Mouse (Mus musculus) Patski (cell line): Measurements from ENCODE around the gene Scgb2b20. TPM values are rescaled to one million over a fixed set of nuclear protein-coding genes. Genes with fewer than 3 reads are reported as not detected.
"Not testable (repeated sequence)": the region's sequence is repeated elsewhere in the genome, so short reads cannot be mapped to it uniquely, and the experiment has no call there.

ENCODE experiments used
- ATAC-seq: fragments of 100-300 bp; one replicate; pipeline ENCODE4 v1.8.0; 2021
- CTCF ChIA-PET: fragments of 350-600 bp; sonication (Branson Sonifier 250); formaldehyde crosslinking; loops from one replicate; lab custom pipeline; 2022; ENCODE audit warnings: inconsistent platforms; lab: Charles Lee
- POLR2A ChIA-PET: fragments of 350-600 bp; sonication (Branson Sonifier 250); formaldehyde crosslinking; loops from one replicate; lab custom pipeline; 2022; ENCODE audit warnings: antibody characterized with exemption, inconsistent platforms; lab: Charles Lee
- DNase-seq: peaks from one replicate; pipeline ENCODE4 v3.0.0-alpha.2; 2011; ENCODE audit warnings: low read depth, low spot score
- H3K27me3 ChIP-seq: fragments of 371-371 bp; one replicate; pipeline ENCODE4 v1.5.1; 2021
- CTCF ChIP-seq: fragments of 100-300 bp; IDR thresholded peaks from one replicate; pipeline ENCODE4 v1.5.1; 2021
- in situ Hi-C: fragments of 300-500 bp; cut with MboI; formaldehyde crosslinking; loops from 3 replicates; pipeline ENCODE4 v1.11.1; 2018; ENCODE audit warnings: low pct_unique_long_range_greater_than_20kb, mixed read lengths
- polyA plus RNA-seq: library from polyadenylated mRNA; unstranded; gene quantifications from one replicate; pipeline ENCODE4 v1.2.3, GENCODE M21; 2021

Gene Scgb2b20
- polyA plus RNA-seq: not detected

DNA sequence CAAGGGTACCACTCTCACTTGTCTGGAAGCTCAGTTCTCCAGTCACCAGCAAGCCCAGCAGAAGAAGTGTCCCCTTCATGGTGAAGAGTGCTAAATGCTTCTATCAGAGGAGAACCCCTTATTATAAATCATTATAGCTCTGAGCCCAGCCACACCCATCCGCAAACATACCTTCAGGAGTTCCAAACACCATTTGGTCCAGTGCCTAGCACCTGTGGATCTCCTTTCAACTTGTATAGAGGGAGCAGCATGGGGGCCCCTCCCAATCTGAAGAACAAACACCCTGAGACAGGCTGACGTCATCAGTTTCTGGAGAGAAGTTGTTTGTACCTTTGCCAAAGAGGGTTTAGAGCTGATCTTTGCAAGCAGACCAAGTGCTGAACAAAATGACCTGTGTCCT is at the start of gene Scgb2b20:
Gene Scgb2b20 (minus strand): TSS at position 101 of the 400 bp plus-strand sequence.
- POLR2A ChIA-PET, CTCF ChIA-PET, DNase-seq, ATAC-seq, in situ Hi-C loops, H3K27me3 ChIP-seq: not testable (repeated sequence)

DNA sequence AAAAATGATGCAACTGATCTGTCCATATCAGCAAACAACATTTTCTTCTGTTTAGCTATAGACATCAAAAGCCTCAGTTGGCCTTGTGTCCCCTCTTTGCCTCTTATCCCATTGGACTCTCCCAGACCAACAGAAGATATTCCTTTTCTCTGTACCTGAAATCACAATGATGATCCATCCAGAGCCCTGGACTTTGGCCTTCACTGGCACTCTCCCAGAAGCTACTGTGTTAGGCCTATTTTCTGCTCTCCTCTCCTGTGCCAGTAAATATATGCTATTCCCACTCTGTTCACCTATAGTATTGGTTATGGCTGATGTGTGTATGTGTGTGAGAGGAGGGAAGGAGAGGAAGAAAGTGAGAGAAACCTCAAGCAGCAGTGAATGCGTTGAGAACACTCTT is 43.6 kb upstream of the Scgb2b20 start:
- POLR2A ChIA-PET, H3K27me3 ChIP-seq, in situ Hi-C loops, CTCF ChIA-PET, DNase-seq, ATAC-seq: not testable (repeated sequence)

DNA sequence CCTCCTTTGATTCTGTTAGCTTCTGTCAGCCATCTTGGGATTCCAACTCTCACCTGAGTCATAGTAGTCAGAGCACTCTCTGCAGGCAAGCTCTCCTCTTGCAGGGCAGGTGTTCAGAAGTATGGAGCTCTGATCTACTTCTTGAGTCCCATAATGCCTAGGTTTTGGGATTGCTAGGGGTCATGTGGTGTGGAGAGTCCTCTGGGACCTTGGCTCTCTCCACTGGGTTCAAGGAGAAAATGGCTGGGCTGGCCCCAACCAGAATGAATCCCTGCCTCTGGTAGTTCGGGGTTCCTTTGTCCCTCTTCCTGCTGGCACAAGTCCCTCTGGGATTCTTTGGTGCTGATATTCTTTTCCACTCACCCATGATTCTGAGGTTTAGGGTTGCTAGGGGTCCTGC is 35.5 kb upstream of the Scgb2b20 start:
- TF ChIP-seq CTCF: no peak
- CTCF ChIA-PET: no interaction called here
- no peak for ATAC-seq
- in situ Hi-C loops: no loop called here
- POLR2A ChIA-PET: no interaction called here
- no peak for DNase-seq
- H3K27me3 ChIP-seq: no peaks in the 10 kb centered on the region

DNA sequence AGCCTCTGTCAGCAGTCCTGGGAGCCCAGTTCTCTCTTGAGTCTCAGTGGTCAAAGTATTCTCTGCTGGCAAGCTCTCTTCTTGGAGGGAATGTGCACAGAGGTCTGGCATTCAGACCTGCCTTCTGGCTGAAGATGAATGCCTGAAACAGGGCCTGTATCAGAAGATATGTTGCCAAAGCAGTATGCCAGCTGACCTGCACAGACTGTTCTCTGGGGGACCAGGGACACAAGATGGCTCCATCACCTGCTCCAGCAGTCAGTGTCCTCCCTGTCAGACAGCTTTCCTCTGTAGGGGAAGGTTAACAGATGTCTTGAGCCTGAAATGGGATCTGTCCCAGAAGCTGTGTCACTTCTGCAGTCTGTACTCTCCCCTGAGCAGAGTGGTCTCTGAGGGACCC is 33.6 kb upstream of the Scgb2b20 start:
- ATAC-seq, in situ Hi-C loops, POLR2A ChIA-PET, H3K27me3 ChIP-seq, CTCF ChIA-PET, DNase-seq: not testable (repeated sequence)

DNA sequence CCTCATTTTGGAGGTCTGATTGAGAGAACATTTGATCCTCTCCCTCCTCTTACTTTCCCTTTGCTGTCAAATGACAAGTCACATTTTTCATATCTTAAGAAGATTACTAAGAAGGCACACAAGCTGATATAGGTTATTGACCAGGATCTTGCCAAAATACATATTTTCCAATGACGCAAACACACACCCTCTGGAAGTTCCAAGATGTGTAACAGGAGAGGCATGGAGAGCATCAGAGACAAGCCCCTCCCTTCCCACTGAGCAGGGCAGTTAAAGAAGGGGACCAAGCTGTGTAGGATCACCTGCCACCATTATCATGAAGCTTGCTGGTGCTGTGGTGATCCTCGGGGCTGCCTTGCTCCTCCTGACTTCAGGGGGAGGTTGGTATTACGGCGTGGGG is 6.8 kb upstream of the Scgb2b20 start, which contains the start of gene Scgb1b20:
Gene Scgb1b20 (plus strand): TSS at position 301 of the 400 bp plus-strand sequence.
- DNase-seq, CTCF ChIA-PET, ATAC-seq, H3K27me3 ChIP-seq, in situ Hi-C loops, POLR2A ChIA-PET: not testable (repeated sequence)

Other genes starting within 250 kb of the Scgb2b20 start
- not detected for gene Scgb2b18, start 192.5 kb downstream of the Scgb2b20 start, polyA plus RNA-seq
- not detected for gene Scgb1b18, start 180.8 kb downstream of the Scgb2b20 start, polyA plus RNA-seq
- gene Scgb2b19, start 86.0 kb downstream of the Scgb2b20 start, polyA plus RNA-seq: not detected
- gene Scgb1b19, start 79.0 kb downstream of the Scgb2b20 start, polyA plus RNA-seq: not detected
- gene Scgb1b20, start 6.9 kb upstream of the Scgb2b20 start, polyA plus RNA-seq: not detected
- not detected for gene Scgb2b21, start 154.1 kb upstream of the Scgb2b20 start, polyA plus RNA-seq